Mouse (Mus musculus) small intestine, adult 2 months (tissue): ENCODE measurements at regions not wholly inside any gene's neighbourhood (a gene's known extent, or its start where the extent isn't known, plus 50 kb on each side); places are given as distances from the start of the nearest gene placed in this dataset.

ENCODE experiments used
- H3K27ac ChIP-seq: fragments of 200-500 bp; 2 replicates; pipeline ENCODE4 v1.5.1; 2012; ENCODE audit warnings: low read depth, low read length, control low read depth, inconsistent platforms; ENCODE audit not compliant: insufficient read depth
- H3K27me3 ChIP-seq: fragments of 200-500 bp; 2 replicates; pipeline ENCODE4 v1.6.1; 2012; ENCODE audit warnings: mild to moderate bottlenecking, moderate library complexity, low read length, inconsistent platforms; ENCODE audit not compliant: control insufficient read depth, insufficient read depth
- H3K36me3 ChIP-seq: fragments of 200-500 bp; 2 replicates; pipeline ENCODE4 v1.6.1; 2012; ENCODE audit warnings: mild to moderate bottlenecking, low read length, control low read depth, inconsistent platforms; ENCODE audit not compliant: control insufficient read depth, insufficient read depth
- H3K4me1 ChIP-seq: fragments of 200-500 bp; 2 replicates; pipeline ENCODE4 v1.6.1; 2012; ENCODE audit warnings: low read length, inconsistent platforms, mixed read lengths; ENCODE audit not compliant: control insufficient read depth, insufficient read depth, insufficient read length
- H3K4me3 ChIP-seq: fragments of 200-500 bp; 2 replicates; pipeline ENCODE4 v1.5.1; 2012; ENCODE audit warnings: low read depth, mild to moderate bottlenecking, control low read depth, inconsistent platforms, low read length, moderate library complexity
- CTCF ChIP-seq: fragments of 200-500 bp; IDR thresholded peaks from 2 replicates; pipeline ENCODE4 v1.5.1; 2012; ENCODE audit warnings: low read depth, mild to moderate bottlenecking, control low read depth, inconsistent platforms, low read length, moderate library complexity, mixed read lengths; ENCODE audit not compliant: insufficient replicate concordance, insufficient read length; ENCODE audit errors: extremely low read depth
- POLR2A ChIP-seq: fragments of 200-500 bp; IDR thresholded peaks from 2 replicates; pipeline ENCODE4 v1.6.1; 2012; ENCODE audit warnings: low read depth, mild to moderate bottlenecking, control low read depth, inconsistent platforms, low read length, moderate library complexity
- WGBS: fragments of 180-500 bp; shearing (Covaris S2); methylation state at CpG from one replicate; pipeline ENCODE4 v1.1.7; 2018; 5-methylcytosine and 5-hydroxymethylcytosine counted together

GRCm38 (mm10) chr15:25536451-25537334 is 85.6 kb upstream of the Myo10 start:
- Histone ChIP-seq H3K4me3 (no peak overlapping the region), H3K27ac (no peak overlapping the region), H3K4me1 (no peaks in the 10 kb centered on the region), H3K27me3 (no peaks in the 10 kb centered on the region), H3K36me3 (no peaks in the 10 kb centered on the region)
- 66% methylated on average over 22 of the region's 22 CpGs for WGBS
- TF ChIP-seq POLR2A (no peak), CTCF (no peak)

- no peaks in the 10 kb centered on the region for H3K27me3 ChIP-seq
- H3K27ac ChIP-seq = no peak overlapping the region
- H3K4me3 ChIP-seq = no peak overlapping the region
- TF ChIP-seq CTCF (no peak), POLR2A (no peak)
- 68% methylated on average over 20 of the region's 20 CpGs for WGBS
- H3K4me1 ChIP-seq = no peaks in the 10 kb centered on the region
- H3K36me3 ChIP-seq = no peaks in the 10 kb centered on the region
These were observed 82.8 kb upstream of the Myo10 start for GRCm38 (mm10) chr15:25539344-25540176.

GRCm38 (mm10) chr15:25542382-25542781 is 79.9 kb upstream of the Myo10 start:
- Histone ChIP-seq H3K27me3 (no peaks in the 10 kb centered on the region), H3K4me3 (no peak overlapping the region), H3K4me1 (no peaks in the 10 kb centered on the region), H3K36me3 (no peaks in the 10 kb centered on the region), H3K27ac (no peak overlapping the region)
- TF ChIP-seq POLR2A = no peak
- TF ChIP-seq CTCF = no peak
- 72% methylated on average over 4 of the region's 4 CpGs for WGBS

- Histone ChIP-seq H3K27ac (no peak overlapping the region), H3K36me3 (no peaks in the 10 kb centered on the region), H3K27me3 (no peaks in the 10 kb centered on the region), H3K4me1 (no peaks in the 10 kb centered on the region), H3K4me3 (no peak overlapping the region)
- TF ChIP-seq CTCF (no peak), POLR2A (no peak)
- WGBS = 44% methylated on average over 4 of the region's 4 CpGs
These were observed 76.1 kb upstream of the Myo10 start for GRCm38 (mm10) chr15:25546185-25546584.

- Histone ChIP-seq H3K27me3 (no peaks in the 10 kb centered on the region), H3K27ac (no peak overlapping the region), H3K4me3 (no peak overlapping the region), H3K4me1 (peaks cover 5% of the 10 kb centered on the region; the same call in 1 of the 2 replicates), H3K36me3 (no peaks in the 10 kb centered on the region)
- no peak for TF ChIP-seq POLR2A
- 70% methylated on average over 8 of the region's 8 CpGs for WGBS
These were observed 71.9 kb upstream of the Myo10 start for GRCm38 (mm10) chr15:25550269-25551054.

- H3K36me3 ChIP-seq = no peaks in the 10 kb centered on the region
- TF ChIP-seq CTCF (no peak), POLR2A (no peak)
- WGBS = 56% methylated on average over 10 of the region's 10 CpGs
These were observed 67.4 kb upstream of the Myo10 start for GRCm38 (mm10) chr15:25554945-25555344.

GRCm38 (mm10) chr15:25555852-25556251 is 66.5 kb upstream of the Myo10 start:
- no peak for TF ChIP-seq POLR2A
- TF ChIP-seq CTCF = no peak
- H3K4me1 ChIP-seq = peaks cover 7% of the 10 kb centered on the region; the same call in 1 of the 2 replicates
- no peak overlapping the region for H3K4me3 ChIP-seq
- no peaks in the 10 kb centered on the region for H3K36me3 ChIP-seq
- no peak overlapping the region for H3K27ac ChIP-seq
- H3K27me3 ChIP-seq = no peaks in the 10 kb centered on the region
- 65% methylated on average over 2 of the region's 2 CpGs for WGBS

More at GRCm38 (mm10) chr15:25554945-25555344, 67.4 kb upstream of the Myo10 start:
- Histone ChIP-seq H3K27ac (no peak overlapping the region), H3K4me3 (no peak overlapping the region), H3K27me3 (no peaks in the 10 kb centered on the region), H3K4me1 (peaks cover 7% of the 10 kb centered on the region; the same call in 1 of the 2 replicates)
